Mouse (Mus musculus) hindbrain, embryonic 13.5 days (tissue): ENCODE results near the gene Nr4a3. TPM values are rescaled to one million over a fixed set of nuclear protein-coding genes. Genes with fewer than 3 reads are reported as not detected.

Experiments
- ATAC-seq: fragments of 200-750 bp; cut with Nextera tagmentation; 2 replicates; pipeline ENCODE4 v1.8.0; 2017; ENCODE audit warnings: moderate TSS enrichment; ENCODE audit not compliant: low FRiP score
- H3K27ac ChIP-seq: fragments of 300-500 bp; sonication (generic); 2 replicates; pipeline ENCODE4 v1.5.1; 2015; ENCODE audit warnings: inconsistent platforms, mild to moderate bottlenecking, moderate library complexity
- H3K27me3 ChIP-seq: fragments of 300-500 bp; sonication (generic); 2 replicates; pipeline ENCODE4 v1.6.1; 2015; ENCODE audit warnings: mild to moderate bottlenecking, inconsistent platforms
- H3K36me3 ChIP-seq: fragments of 300-500 bp; sonication (generic); 2 replicates; pipeline ENCODE4 v1.6.1; 2015; ENCODE audit warnings: mild to moderate bottlenecking, inconsistent platforms
- H3K4me1 ChIP-seq: fragments of 300-500 bp; sonication (generic); replicated peaks from 2 replicates; pipeline ENCODE4 v1.6.1; 2015; ENCODE audit warnings: inconsistent platforms
- H3K4me2 ChIP-seq: fragments of 300-500 bp; sonication (generic); 2 replicates; pipeline ENCODE4 v1.6.1; 2015; ENCODE audit warnings: inconsistent platforms, mild to moderate bottlenecking, moderate library complexity
- H3K4me3 ChIP-seq: fragments of 300-500 bp; sonication (generic); 2 replicates; pipeline ENCODE4 v1.5.1; 2015; ENCODE audit warnings: mild to moderate bottlenecking, inconsistent platforms
- H3K9ac ChIP-seq: fragments of 300-500 bp; sonication (generic); 2 replicates; pipeline ENCODE4 v1.6.1; 2015; ENCODE audit warnings: mild to moderate bottlenecking, inconsistent platforms
- H3K9me3 ChIP-seq: fragments of 300-500 bp; sonication (generic); 2 replicates; pipeline ENCODE4 v1.6.1; 2016; ENCODE audit warnings: inconsistent platforms
- WGBS: fragments of 180-500 bp; shearing (Covaris S2); methylation state at CpG from one replicate; pipeline ENCODE4 v1.1.7; 2015; 5-methylcytosine and 5-hydroxymethylcytosine counted together
- polyA plus RNA-seq: library from polyadenylated mRNA; unstranded; fragments of >200 nt; fragmentation: Nextera tagmentation; extraction: Ambion mirVana; gene quantifications from 2 replicates; pipeline ENCODE4 v1.2.1, GENCODE M21; 2015

Gene Nr4a3
- polyA plus RNA-seq, 1 experiment from 2014 or later, result 2.4 TPM

DNA sequence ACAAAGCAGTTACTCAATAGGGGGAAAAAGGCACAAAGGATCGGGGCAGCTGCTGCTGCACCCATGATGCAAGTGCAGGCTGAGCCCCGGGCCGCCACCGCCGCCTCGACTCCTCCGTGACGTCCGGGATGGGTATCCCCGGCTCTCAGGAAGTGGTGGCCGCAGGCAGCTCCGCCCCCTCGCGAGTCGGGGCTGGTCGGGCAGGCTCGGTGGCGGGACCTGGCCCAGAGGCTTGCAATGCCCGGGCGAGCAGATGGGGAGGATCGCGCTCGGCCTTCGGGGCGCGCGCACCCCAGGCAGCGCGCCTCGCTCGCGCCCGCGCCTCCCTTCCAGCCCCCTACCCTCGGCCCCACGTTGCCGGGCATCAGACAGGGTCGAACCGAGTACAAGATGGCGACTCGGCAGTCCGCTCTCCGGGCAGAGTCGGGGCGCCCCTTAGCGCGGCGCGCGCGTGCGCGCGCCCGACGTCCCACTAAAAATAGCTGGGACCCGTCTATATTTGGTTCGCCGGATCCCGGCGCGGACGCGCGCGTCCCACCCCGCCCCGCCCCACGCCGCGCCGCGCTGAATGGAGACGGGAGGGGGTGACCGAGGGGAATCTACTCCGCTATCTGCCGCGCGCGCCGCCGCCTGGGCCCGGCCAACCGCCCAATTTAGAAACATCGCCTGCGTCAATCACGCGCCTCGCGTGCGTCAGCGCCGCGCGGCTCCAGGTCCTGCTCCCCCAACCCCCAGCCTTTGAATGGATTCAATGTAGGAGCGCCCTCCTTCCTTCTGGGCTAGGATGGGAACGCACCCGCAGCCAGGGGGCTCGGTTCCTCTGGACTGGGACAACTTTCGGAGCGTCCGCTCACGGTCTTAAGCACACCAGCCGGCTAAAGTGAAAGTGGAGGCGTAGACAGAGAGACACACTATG, 1.9 kb upstream of the Nr4a3 start:
- peak; percentile 88 for ATAC-seq
- Histone ChIP-seq H3K4me2 (peak overlapping the region; percentile 96), H3K4me3 (peak overlapping the region; percentile 71), H3K27me3 (peaks cover 35% of the 10 kb centered on the region), H3K4me1 (peaks cover 41% of the 10 kb centered on the region), H3K9ac (peak overlapping the region; percentile 78), H3K27ac (peak overlapping the region; percentile 96), H3K36me3 (no peaks in the 10 kb centered on the region), H3K9me3 (no peaks in the 10 kb centered on the region)
- under 1% methylated on average over 97 of the region's 105 CpGs for WGBS

DNA sequence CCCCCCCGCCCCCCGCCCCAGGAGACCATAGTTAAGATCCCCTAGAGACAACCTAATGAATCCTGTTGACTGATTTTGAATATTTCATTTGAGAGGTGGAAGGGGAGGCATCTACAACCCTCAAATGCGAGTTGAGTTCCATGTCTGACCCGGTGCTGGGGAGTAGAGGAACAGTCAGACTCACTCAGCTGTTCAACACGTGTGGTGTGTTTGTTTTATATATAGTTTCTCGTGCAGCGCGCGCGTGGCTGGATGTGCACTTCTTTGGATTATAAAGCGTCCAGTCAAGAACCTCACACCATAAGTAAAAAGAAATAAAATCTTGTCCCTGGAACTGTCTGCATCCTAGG, 837 bp upstream of the Nr4a3 start:
- H3K4me3 ChIP-seq, result peak overlapping the region; percentile 71
- peak overlapping the region; percentile 83 for H3K9ac ChIP-seq
- peak overlapping the region; percentile 96 for H3K4me2 ChIP-seq
- no peaks in the 10 kb centered on the region for H3K36me3 ChIP-seq
- ATAC-seq, result no peak
- no peaks in the 10 kb centered on the region for H3K9me3 ChIP-seq
- H3K4me1 ChIP-seq, result peaks cover 52% of the 10 kb centered on the region
- H3K27ac ChIP-seq, result peak overlapping the region; percentile 94
- under 1% methylated on average over 11 of the region's 11 CpGs for WGBS
- H3K27me3 ChIP-seq, result peaks cover 36% of the 10 kb centered on the region

GRCm38 (mm10) chr4:48045281-48045720, 348 bp downstream of the Nr4a3 start:
- H3K4me1 ChIP-seq, result peaks cover 52% of the 10 kb centered on the region

DNA sequence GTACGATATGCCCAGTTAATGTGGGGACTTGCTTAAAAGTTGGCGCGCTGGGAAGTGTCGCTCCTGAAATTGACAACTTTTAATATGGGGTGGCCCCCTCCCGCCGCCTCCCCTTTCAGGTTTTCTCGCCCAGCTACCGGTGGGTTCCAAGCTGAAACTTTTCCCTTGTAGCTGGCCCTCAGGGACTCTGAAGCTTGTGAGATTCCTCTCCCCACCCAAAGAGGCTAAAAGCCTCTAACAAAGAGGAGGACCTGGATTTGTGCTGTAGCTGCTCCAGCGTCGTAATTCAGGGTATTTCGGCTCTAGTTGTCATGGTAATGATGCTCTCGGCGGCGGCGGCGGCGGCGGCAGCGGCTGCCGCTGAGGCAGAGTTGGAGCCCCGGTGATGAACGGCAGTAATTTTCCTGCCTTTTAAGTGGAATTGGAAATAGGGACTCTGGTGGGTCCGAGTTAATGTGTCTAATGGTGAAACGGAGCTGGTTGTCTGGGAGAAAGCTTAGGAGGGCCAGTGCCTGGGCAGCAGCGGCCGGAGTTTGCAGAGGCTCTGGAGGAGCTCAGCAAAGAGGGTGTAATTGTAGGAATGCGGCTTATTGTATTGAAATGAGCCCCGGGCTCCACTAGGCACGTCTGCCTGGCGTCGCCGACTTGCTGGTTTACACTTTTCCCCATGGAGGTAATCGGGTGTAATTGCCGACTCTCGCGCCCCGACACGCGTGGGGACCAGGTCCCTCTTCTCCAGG, 938 bp downstream of the Nr4a3 start:
- Histone ChIP-seq H3K9ac (peak overlapping the region; percentile 83), H3K4me1 (peaks cover 52% of the 10 kb centered on the region), H3K4me3 (peak overlapping the region; percentile 71), H3K9me3 (no peaks in the 10 kb centered on the region), H3K4me2 (peak overlapping the region; percentile 96), H3K36me3 (no peaks in the 10 kb centered on the region), H3K27ac (peak overlapping the region; percentile 94), H3K27me3 (peaks cover 48% of the 10 kb centered on the region)
- under 1% methylated on average over 39 of the region's 39 CpGs for WGBS
- no peak for ATAC-seq

More at GRCm38 (mm10) chr4:48045281-48045720, 348 bp downstream of the Nr4a3 start:
- Histone ChIP-seq H3K27ac (peak overlapping the region; percentile 94), H3K36me3 (no peaks in the 10 kb centered on the region), H3K4me3 (peak overlapping the region; percentile 71), H3K9ac (peak overlapping the region; percentile 83), H3K4me2 (peak overlapping the region; percentile 96), H3K27me3 (peaks cover 42% of the 10 kb centered on the region), H3K9me3 (no peaks in the 10 kb centered on the region)
- no peak for ATAC-seq
- under 1% methylated on average over 42 of the region's 42 CpGs for WGBS

GRCm38 (mm10) chr4:48046461-48046901, 1.5 kb downstream of the Nr4a3 start:
- Histone ChIP-seq H3K27ac (peak overlapping the region; percentile 94; the same call in 1 of the 2 replicates), H3K9ac (peak overlapping the region; percentile 83), H3K9me3 (no peaks in the 10 kb centered on the region), H3K27me3 (peaks cover 54% of the 10 kb centered on the region), H3K36me3 (no peaks in the 10 kb centered on the region), H3K4me2 (peak overlapping the region; percentile 96), H3K4me3 (peak overlapping the region; percentile 71), H3K4me1 (peaks cover 58% of the 10 kb centered on the region)
- WGBS, result under 1% methylated on average over 20 of the region's 20 CpGs
- no peak for ATAC-seq

- peaks cover 58% of the 10 kb centered on the region for H3K4me1 ChIP-seq
- H3K4me3 ChIP-seq, result peak overlapping the region; percentile 71
- H3K9ac ChIP-seq, result peak overlapping the region; percentile 83
- no peaks in the 10 kb centered on the region for H3K9me3 ChIP-seq
- H3K27ac ChIP-seq, result peak overlapping the region; percentile 52; the same call in 1 of the 2 replicates
- H3K4me2 ChIP-seq, result peak overlapping the region; percentile 96
- no peaks in the 10 kb centered on the region for H3K36me3 ChIP-seq
- H3K27me3 ChIP-seq, result peaks cover 62% of the 10 kb centered on the region
- 1% methylated on average over 32 of the region's 33 CpGs for WGBS
- ATAC-seq, result no peak
These were observed 2.3 kb downstream of the Nr4a3 start for GRCm38 (mm10) chr4:48047136-48047765.

GRCm38 (mm10) chr4:48047766-48048371, 2.9 kb downstream of the Nr4a3 start:
- Histone ChIP-seq H3K9me3 (no peaks in the 10 kb centered on the region), H3K4me3 (peak overlapping the region; percentile 71), H3K4me2 (peak overlapping the region; percentile 96), H3K4me1 (peaks cover 58% of the 10 kb centered on the region), H3K36me3 (no peaks in the 10 kb centered on the region), H3K27me3 (peaks cover 68% of the 10 kb centered on the region), H3K27ac (0 out of 2 replicates have a peak overlapping the region, but pooled peaks have one; percentile 52), H3K9ac (peak overlapping the region; percentile 83)
- ATAC-seq, result no peak
- under 1% methylated on average over 30 of the region's 30 CpGs for WGBS

GRCm38 (mm10) chr4:48048456-48049315, 3.7 kb downstream of the Nr4a3 start:
- 1% methylated on average over 35 of the region's 35 CpGs for WGBS
- Histone ChIP-seq H3K9me3 (no peaks in the 10 kb centered on the region), H3K4me1 (peaks cover 58% of the 10 kb centered on the region), H3K4me2 (peak overlapping the region; percentile 96), H3K36me3 (no peaks in the 10 kb centered on the region), H3K27ac (no peak overlapping the region), H3K9ac (peak overlapping the region; percentile 59), H3K4me3 (peak overlapping the region; percentile 71), H3K27me3 (peaks cover 76% of the 10 kb centered on the region)
- ATAC-seq, result no peak

DNA sequence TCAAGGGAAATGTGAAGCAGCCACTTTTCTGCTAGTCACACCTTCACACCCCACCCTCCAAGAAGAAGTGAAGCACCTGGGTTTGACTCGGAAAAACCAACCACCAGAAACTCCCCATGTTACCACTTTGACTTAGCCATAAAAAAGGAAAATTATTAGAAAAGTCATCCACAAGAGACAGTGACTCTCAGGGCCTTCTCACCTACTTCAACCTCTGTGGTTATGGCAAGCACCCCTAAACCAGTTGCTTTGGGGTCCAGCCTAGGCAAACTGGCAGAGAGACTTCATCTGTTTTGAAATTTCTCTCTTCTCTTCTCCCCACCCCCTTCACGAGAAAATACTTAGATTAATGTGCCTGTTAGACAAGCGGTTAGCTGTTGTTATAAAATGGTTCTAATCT, 5.1 kb downstream of the Nr4a3 start:
- 50% methylated on average over 3 of the region's 3 CpGs for WGBS
- ATAC-seq, result no peak
- Histone ChIP-seq H3K9me3 (no peaks in the 10 kb centered on the region), H3K4me2 (no peak overlapping the region), H3K4me3 (no peak overlapping the region), H3K9ac (no peak overlapping the region), H3K27me3 (peaks cover 87% of the 10 kb centered on the region), H3K27ac (no peak overlapping the region), H3K36me3 (no peaks in the 10 kb centered on the region), H3K4me1 (peaks cover 52% of the 10 kb centered on the region)

GRCm38 (mm10) chr4:48050442-48050841, 5.5 kb downstream of the Nr4a3 start:
- peaks cover 50% of the 10 kb centered on the region for H3K4me1 ChIP-seq

More at GRCm38 (mm10) chr4:48050442-48050841, 5.5 kb downstream of the Nr4a3 start:
- Histone ChIP-seq H3K27me3 (peaks cover 87% of the 10 kb centered on the region), H3K4me3 (no peak overlapping the region), H3K27ac (no peak overlapping the region), H3K36me3 (no peaks in the 10 kb centered on the region), H3K9ac (no peak overlapping the region), H3K4me2 (no peak overlapping the region), H3K9me3 (no peaks in the 10 kb centered on the region)
- 49% methylated on average over 5 of the region's 5 CpGs for WGBS
- ATAC-seq, result no peak
